Mouse (Mus musculus) cerebellum, adult 2 months (tissue): ENCODE data around the gene Gm10521.

Experiments used
- CTCF ChIP-seq: fragments of 200-500 bp; IDR thresholded peaks from 2 replicates; pipeline ENCODE4 v1.5.1; 2011; ENCODE audit warnings: low read depth, mild to moderate bottlenecking, control low read depth, low read length, moderate library complexity, borderline replicate concordance; ENCODE audit not compliant: insufficient read depth
- POLR2A ChIP-seq: fragments of 200-500 bp; IDR thresholded peaks from 2 replicates; pipeline ENCODE4 v1.6.1; 2011; ENCODE audit warnings: low read length, control low read depth, borderline replicate concordance; ENCODE audit not compliant: insufficient read depth

DNA sequence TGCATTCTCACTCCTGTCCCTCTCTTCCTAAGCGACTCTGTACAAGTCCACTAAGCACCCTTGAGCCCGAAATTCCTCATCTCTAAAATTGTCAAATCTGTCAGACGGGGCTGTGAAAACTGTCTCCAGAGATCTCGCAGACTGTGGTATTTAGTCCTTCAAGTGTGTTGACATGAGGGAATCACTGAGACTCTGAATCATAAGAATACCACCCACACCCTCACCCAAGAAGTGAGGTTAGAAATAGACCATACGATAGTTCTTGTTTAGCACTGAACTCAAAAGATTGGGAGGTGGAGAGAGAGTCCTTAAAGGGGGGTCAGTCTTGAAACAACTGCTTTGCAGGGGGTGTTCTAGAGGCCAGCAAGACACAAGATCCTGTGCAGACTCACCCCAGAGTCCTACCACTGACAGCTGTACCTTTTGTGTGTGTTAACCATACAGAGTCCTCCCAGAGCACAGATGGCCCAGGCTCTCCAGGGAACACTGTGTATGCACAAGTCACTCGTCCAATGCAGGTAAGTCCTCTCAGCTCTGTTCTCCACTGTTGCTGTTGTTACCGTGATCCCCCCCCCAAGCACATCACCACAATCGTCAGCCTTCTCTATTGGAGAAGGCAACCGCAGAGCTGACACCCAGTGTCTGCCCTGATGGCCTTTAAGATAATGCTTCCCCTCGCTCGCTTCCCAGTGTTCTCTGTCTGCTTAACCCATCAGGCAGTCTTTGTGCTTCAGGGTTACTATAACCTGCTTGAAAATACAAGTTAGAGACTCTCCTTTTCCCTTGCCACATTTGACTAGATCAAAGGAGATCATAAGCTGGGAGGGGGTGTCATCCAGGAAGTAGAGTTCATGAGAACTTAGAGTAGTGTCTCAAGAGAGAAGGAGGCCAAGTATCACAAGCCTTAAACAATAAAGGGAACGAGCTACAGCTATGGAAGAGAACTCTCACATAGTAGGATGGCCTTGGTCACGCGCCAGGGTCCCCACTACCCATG is 43.8 kb downstream of the Gm10521 start:
- TF ChIP-seq POLR2A (no peak), CTCF (no peak)
